Mouse (Mus musculus) adrenal gland, postnatal 14 days (tissue): ENCODE results near the gene Pycr1. TPM values are rescaled to one million over a fixed set of nuclear protein-coding genes. Genes with fewer than 3 reads are reported as not detected.
A peak's percentile ranks its signal among the peaks of the same experiment; 100 is the strongest.

ENCODE experiments used
- DNase-seq: peaks from one replicate; pipeline ENCODE4 v3.0.0; 2021; ENCODE audit warnings: mixed read lengths
- microRNA-seq, 2 experiments: library from miRNA; unstranded; fragments of <30 nt; microRNA quantifications; one replicate each; pipeline ENCODE4 v1.2.0; 2021
- total RNA-seq: library from RNA; stranded (reverse); gene quantifications from 2 replicates; pipeline ENCODE4 v1.2.3, GENCODE M21; 2021

The Pycr1 gene
- total RNA-seq, 1 experiment from 2014 or later, result 1.6 TPM

GRCm38 (mm10) chr11:120606764-120607163 is 36.8 kb downstream of the Pycr1 start:
- DNase-seq, result peak; percentile 47

- DNase-seq, result peak; percentile 52
Observed at GRCm38 (mm10) chr11:120605667-120606066, 37.9 kb downstream of the Pycr1 start.

GRCm38 (mm10) chr11:120603545-120603944 is 40.0 kb downstream of the Pycr1 start:
- no peak for DNase-seq

- DNase-seq, result no peak
Observed at GRCm38 (mm10) chr11:120600716-120601115, 42.9 kb downstream of the Pycr1 start.

DNA sequence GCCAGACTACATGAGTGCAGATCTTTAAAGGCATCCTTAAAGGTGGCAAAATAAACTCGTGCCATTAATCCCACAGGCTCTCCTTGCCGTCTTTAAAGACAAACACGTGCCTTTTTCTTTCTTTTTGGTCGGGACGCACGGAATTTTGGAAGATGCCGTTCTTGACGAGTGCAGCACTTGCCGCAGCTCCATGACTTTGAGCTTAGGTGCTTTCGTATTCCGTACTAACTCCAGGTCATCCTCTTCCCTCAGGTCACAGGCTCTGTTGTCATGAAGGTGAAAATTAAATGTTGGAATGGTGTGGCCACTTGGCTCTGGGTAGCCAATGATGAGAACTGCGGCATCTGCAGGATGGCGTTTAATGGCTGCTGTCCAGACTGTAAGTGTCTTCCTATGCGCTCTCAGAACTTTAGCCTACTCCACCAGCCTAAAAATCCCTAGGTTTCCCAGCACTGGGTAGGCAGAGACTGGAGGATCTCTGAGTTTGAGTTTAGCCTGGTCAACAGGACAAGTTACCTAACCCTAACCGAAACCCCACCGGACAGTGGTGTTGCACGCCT is 44.5 kb downstream of the Pycr1 start:
- no peak for DNase-seq

DNA sequence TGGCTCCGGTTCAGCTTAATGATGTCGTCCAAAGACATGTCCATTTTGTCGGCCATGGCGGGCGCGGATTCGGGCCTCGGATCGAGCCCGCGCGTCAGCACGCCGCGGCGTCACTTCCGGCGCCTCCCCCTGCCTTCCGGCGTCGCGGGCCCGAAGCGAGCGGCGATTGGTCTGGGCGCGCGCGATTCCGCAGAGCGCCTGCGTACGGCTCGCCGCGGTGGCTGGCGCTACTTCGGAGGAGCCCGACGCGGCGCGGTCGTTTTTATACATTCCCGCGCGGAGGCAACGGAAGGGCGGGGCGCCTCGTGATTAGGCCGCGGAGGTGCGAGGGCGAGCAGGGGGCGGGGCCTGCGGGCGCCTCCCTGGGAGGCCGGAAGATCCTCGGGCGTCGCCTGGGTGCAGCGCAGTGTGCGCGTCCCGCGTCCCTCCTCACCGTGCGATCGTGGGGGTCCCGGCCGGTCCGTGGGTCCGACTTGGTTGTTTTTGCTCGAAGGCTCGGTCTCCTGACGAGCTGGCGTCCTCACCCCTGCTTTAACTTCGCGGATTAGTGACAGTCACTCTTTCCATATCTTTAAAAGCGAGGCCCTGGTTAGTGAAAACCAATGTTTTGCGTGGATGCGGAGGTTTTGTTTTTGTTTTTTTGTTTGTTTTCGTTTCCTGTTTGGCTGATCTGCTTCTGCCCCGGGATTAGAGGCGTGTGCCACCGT is 45.1 kb downstream of the Pycr1 start, which contains the start of the genes Alyref and Anapc11:
TSS of gene Alyref (minus strand) at position 83 of the 707 bp plus-strand sequence.
TSS of gene Anapc11 (plus strand) at position 139 of the 707 bp plus-strand sequence.
- peak; percentile 97 for DNase-seq

DNA sequence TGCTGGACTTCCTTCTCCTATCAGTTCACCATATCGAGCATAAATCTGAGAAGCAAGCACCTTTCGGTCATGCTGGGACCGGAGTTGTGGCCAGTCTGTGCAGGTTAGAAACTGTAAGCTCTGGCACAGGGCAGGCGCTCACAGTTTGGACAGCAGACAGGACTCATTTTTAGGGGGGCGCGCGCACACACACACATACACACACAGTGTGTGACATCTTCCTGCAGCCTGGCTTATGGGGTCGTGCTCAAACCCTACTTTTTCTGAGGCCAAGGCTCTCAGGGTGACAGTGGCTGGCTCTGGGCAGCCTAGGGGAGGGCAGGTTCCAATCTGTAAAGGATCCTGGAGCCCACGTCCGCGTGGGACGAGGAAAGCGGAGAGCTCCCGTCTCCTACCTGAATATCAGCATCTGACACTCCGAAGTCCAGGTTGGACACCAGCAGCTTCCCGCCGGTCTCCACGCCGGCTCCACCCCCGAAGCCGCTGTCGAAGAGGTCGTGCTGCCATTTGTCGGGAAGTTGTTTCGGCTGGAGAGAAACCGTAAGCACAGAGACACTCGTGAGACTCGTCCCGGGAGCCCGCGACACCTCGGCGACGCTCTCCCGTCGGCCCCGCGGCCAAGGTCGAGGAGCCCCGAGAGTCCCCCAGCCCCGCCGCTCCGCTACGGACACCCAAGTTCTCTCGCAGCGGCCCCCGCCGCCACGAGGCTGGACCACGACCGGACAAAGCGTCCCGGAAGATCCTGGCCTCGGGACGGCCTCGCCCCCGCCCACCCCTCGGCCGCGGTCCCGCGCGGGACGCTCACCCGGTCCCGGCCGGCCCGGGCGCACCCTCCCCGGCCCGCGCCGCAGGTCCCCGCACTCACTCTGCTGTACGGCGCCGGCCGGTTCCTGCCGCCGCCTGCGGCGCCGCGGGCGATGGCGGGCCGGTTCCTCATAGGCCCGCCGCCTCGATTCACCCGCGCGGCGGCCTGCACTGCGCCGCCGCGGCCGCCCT is 46.0 kb downstream of the Pycr1 start:
- DNase-seq, result peak; percentile 53

DNA sequence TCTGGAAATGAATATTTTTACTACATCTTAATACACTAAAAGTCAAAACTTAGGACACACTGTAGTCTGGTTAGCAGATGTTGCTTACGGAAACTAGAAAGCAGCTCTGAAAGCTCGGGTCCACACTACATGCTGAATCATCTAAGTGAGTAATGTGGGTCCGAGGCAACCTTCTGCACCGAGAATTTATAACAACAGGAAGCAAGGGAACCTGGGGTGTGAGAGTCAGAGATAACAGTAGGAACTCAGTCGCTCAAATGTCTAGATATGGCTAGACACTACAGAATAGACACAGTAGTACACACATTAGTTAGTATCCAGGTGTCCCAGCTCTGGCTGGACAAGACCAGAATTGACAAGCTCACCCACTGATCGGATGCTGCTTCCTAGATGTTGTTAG is 55.0 kb downstream of the Pycr1 start:
- DNase-seq, result no peak

Small RNA genes lying within 50 kb of the gene (microRNA-seq; reads per million reads assigned to microRNA genes)
- 0.38 to 0.43 reads per million in 2 experiments for gene Mir6936

Other genes with a start within 250 kb of the Pycr1 start
- gene Nploc4, start 206.1 kb downstream of the Pycr1 start, total RNA-seq, result 73.8 and 82.5 TPM in 2 replicates
- 2.3 and 4.7 TPM in 2 replicates for gene Tspan10, start 201.1 kb downstream of the Pycr1 start, total RNA-seq
- gene Pde6g, start 190.3 kb downstream of the Pycr1 start, total RNA-seq, result 0.33 TPM in 1 of 2 replicates, not detected in the other
- gene Oxld1, start 185.7 kb downstream of the Pycr1 start, total RNA-seq, result 53.9 and 58.6 TPM in 2 replicates
- 20.6 and 28.1 TPM in 2 replicates for gene Ccdc137, start 185.7 kb downstream of the Pycr1 start, total RNA-seq
- gene Arl16, start 176.2 kb downstream of the Pycr1 start, total RNA-seq, result 19.6 and 23.4 TPM in 2 replicates
- gene Mrpl12, start 159.2 kb downstream of the Pycr1 start, total RNA-seq, result 161 TPM in 2 replicates
- gene Slc25a10, start 151.9 kb downstream of the Pycr1 start, total RNA-seq, result 50.7 and 64.4 TPM in 2 replicates
- 2.3 and 11.7 TPM in 2 replicates for gene Gcgr, start 113.1 kb downstream of the Pycr1 start, total RNA-seq
- gene Mcrip1, start 94.0 kb downstream of the Pycr1 start, total RNA-seq, result 52.6 and 67.9 TPM in 2 replicates
- gene Ppp1r27, start 92.6 kb downstream of the Pycr1 start, total RNA-seq, result 0.48 TPM in 1 of 2 replicates, not detected in the other
- gene P4hb, start 70.5 kb downstream of the Pycr1 start, total RNA-seq, result 449 and 479 TPM in 2 replicates
- 268 and 310 TPM in 2 replicates for gene Arhgdia, start 62.1 kb downstream of the Pycr1 start, total RNA-seq
- gene Alyref, start 45.4 kb downstream of the Pycr1 start, total RNA-seq, result 120 and 128 TPM in 2 replicates
- 68.3 and 69.0 TPM in 2 replicates for gene Anapc11, start 45.3 kb downstream of the Pycr1 start, total RNA-seq
- 1.6 TPM in 1 of 2 replicates, not detected in the other for gene Npb, start 35.3 kb downstream of the Pycr1 start, total RNA-seq
- 148 and 187 TPM in 2 replicates for gene Pcyt2, start 25.8 kb downstream of the Pycr1 start, total RNA-seq
- 37.1 and 39.7 TPM in 2 replicates for gene Sirt7, start 18.5 kb downstream of the Pycr1 start, total RNA-seq
- gene Mafg, start 10.2 kb downstream of the Pycr1 start, total RNA-seq, result 51.8 and 55.3 TPM in 2 replicates
- 0.94 TPM in 1 of 2 replicates, not detected in the other for gene Myadml2, start 4.4 kb upstream of the Pycr1 start, total RNA-seq
- 8.3 and 11.2 TPM in 2 replicates for gene Notum, start 17.4 kb upstream of the Pycr1 start, total RNA-seq
- 69.4 and 71.3 TPM in 2 replicates for gene Aspscr1, start 29.2 kb upstream of the Pycr1 start, total RNA-seq
- gene Cenpx, start 70.0 kb upstream of the Pycr1 start, total RNA-seq, result 46.4 and 52.5 TPM in 2 replicates
- gene Lrrc45, start 70.2 kb upstream of the Pycr1 start, total RNA-seq, result 27.2 and 31.5 TPM in 2 replicates
- 3.2 and 5.3 TPM in 2 replicates for gene Rac3, start 77.7 kb upstream of the Pycr1 start, total RNA-seq
- gene Dcxr, start 83.5 kb upstream of the Pycr1 start, total RNA-seq, result 31.8 and 41.9 TPM in 2 replicates
- gene Cbr2, start 88.3 kb upstream of the Pycr1 start, total RNA-seq, result 7.3 and 10.2 TPM in 2 replicates
- gene Hmga1b, start 119.0 kb upstream of the Pycr1 start, total RNA-seq, result 20.9 and 46.6 TPM in 2 replicates
- gene Rfng, start 140.4 kb upstream of the Pycr1 start, total RNA-seq, result 18.5 and 18.6 TPM in 2 replicates
- 101 and 107 TPM in 2 replicates for gene Gps1, start 140.5 kb upstream of the Pycr1 start, total RNA-seq
- 64.5 and 70.5 TPM in 2 replicates for gene Dus1l, start 152.6 kb upstream of the Pycr1 start, total RNA-seq
- gene Fasn, start 180.8 kb upstream of the Pycr1 start, total RNA-seq, result 94.1 and 150 TPM in 2 replicates